Mouse (Mus musculus): Measurements from ENCODE around the gene Traf3. TPM values are rescaled to one million over a fixed set of nuclear protein-coding genes. Genes with fewer than 3 reads are reported as not detected.
A peak's percentile ranks its signal among the peaks of the same experiment; 100 is the strongest.

The Traf3 gene
- total and polyA plus RNA-seq, 3 experiments, result 11.8 to 13.9 (median 12.4) TPM

DNA sequence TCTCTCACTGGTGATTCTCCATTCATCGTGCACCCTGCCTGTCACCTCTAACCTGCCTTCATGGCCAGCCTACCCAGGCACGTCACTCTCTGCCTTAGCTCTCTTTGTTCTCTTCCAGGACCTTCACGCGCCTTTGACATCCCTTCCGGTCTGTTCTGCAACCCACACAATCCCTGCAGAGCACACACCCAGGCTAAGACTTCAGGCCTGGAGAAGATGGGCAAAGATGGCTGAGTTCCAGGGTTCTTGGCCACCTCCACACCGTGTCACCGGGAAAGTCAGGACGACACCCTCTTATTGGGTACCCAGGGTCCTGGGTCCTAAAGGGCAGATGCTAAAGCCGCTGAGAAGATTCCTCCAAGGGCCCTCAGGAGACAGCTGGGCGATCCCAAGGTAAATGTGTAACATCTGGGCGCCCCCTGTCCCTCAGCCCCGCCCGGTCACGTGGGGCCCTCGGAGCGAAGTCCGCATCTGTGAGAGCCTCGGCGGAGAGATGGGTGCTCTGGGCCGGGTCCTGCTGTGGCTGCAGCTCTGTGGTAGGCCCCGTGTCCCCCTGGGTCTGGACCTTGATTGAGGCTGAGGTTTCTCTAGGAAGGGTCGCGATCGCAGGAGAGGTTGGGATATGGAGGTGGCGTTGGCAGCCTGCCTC is 104.6 kb downstream of the Traf3 start, which contains the start of gene Amn:
TSS of gene Amn (plus strand) at position 467 of the 649 bp plus-strand sequence.
- WGBS, result 24% methylated on average over 25 of the region's 25 CpGs
- no peaks in the 10 kb centered on the region for H3K79me2 ChIP-seq (replicated peaks; ENCODE audit: control insufficient read depth, insufficient read depth, low read length)
- H3K27ac ChIP-seq, result no peak within 1 kb of the TSS
- H3K27me3 ChIP-seq (ENCODE audit: control insufficient read depth, insufficient read depth, low read length), result peaks cover 35% of the 10 kb centered on the region
- no peaks in the 10 kb centered on the region for H3K36me3 ChIP-seq (ENCODE audit: control insufficient read depth, insufficient read depth, low read length)
- H3K9ac ChIP-seq (ENCODE audit: low read depth, low read length), result no peak within 1 kb of the TSS
- H3K4me3 ChIP-seq, result no peak within 1 kb of the TSS
- intact Hi-C loops (cut with DNase I), result loop anchor here (5.0 to 10.0 kb wide), 2 partner anchors 142 to 194 kb away; no protein-coding TSS in a partner anchor
- H3K4me1 ChIP-seq (ENCODE audit: control insufficient read depth, insufficient read depth, low read length), result no peaks in the 10 kb centered on the region
- TF ChIP-seq POLR2A (IDR thresholded peaks at IDR 0.05; ENCODE audit: insufficient read depth, low read depth, low read length), result no peak
- no peak for TF ChIP-seq EP300 (IDR thresholded peaks at IDR 0.05; ENCODE audit: insufficient read depth, low read depth, low read length)
- TF ChIP-seq CTCF (IDR thresholded peaks at IDR 0.05), result no peak
- DNase-seq, result no peak

- peaks cover 37% of the 10 kb centered on the region for H3K27me3 ChIP-seq (ENCODE audit: control insufficient read depth, insufficient read depth, low read length)
- TF ChIP-seq CTCF (IDR thresholded peaks at IDR 0.05) (no peak), EP300 (IDR thresholded peaks at IDR 0.05; ENCODE audit: insufficient read depth, low read depth, low read length) (no peak), POLR2A (IDR thresholded peaks at IDR 0.05; ENCODE audit: insufficient read depth, low read depth, low read length) (no peak)
- H3K9ac ChIP-seq (ENCODE audit: low read depth, low read length), result no peak overlapping the region
- no peaks in the 10 kb centered on the region for H3K79me2 ChIP-seq (replicated peaks; ENCODE audit: control insufficient read depth, insufficient read depth, low read length)
- no peak overlapping the region for H3K4me3 ChIP-seq
- no peaks in the 10 kb centered on the region for H3K36me3 ChIP-seq (ENCODE audit: control insufficient read depth, insufficient read depth, low read length)
- no peak for DNase-seq
- WGBS, result 6% methylated on average over 28 of the region's 28 CpGs
- H3K4me1 ChIP-seq (ENCODE audit: control insufficient read depth, insufficient read depth, low read length), result no peaks in the 10 kb centered on the region
- intact Hi-C loops (cut with DNase I), result loop anchor here (5.0 to 10.0 kb wide), 2 partner anchors 141 to 193 kb away; no protein-coding TSS in a partner anchor
- no peak overlapping the region for H3K27ac ChIP-seq
Observed at GRCm38 (mm10) chr12:111271406-111271805, 105.2 kb downstream of the Traf3 start.

DNA sequence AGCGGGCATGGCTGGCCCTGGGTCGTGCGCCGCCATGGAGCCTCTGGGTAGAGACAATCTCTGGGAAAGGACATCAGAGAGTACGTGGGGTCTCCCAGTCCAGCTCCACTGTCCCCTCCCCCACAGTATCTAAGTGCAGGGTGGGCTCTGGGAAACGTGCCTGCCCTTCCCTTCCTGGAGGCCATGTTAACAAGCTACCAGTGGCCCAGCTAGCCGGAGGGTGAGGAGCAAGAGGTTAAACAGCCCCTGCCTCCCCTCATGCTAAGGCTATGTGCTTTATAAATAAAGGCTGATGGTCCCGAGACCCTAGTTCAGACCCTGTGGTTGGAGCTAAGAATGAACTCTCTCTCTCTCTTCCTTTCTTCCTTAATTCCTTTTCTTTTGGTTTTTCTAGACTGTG is 105.8 kb downstream of the Traf3 start:
- DNase-seq, result no peak
- H3K27ac ChIP-seq, result no peak overlapping the region
- H3K4me1 ChIP-seq (ENCODE audit: control insufficient read depth, insufficient read depth, low read length), result no peaks in the 10 kb centered on the region
- no peaks in the 10 kb centered on the region for H3K36me3 ChIP-seq (ENCODE audit: control insufficient read depth, insufficient read depth, low read length)
- peaks cover 39% of the 10 kb centered on the region for H3K27me3 ChIP-seq (ENCODE audit: control insufficient read depth, insufficient read depth, low read length)
- H3K79me2 ChIP-seq (replicated peaks; ENCODE audit: control insufficient read depth, insufficient read depth, low read length), result no peaks in the 10 kb centered on the region
- intact Hi-C loops (cut with DNase I), result loop anchor here (5.0 to 10.0 kb wide), 2 partner anchors 140 to 193 kb away; no protein-coding TSS in a partner anchor
- H3K9ac ChIP-seq (ENCODE audit: low read depth, low read length), result no peak overlapping the region
- WGBS, result 18% methylated on average over 8 of the region's 8 CpGs
- no peak overlapping the region for H3K4me3 ChIP-seq
- TF ChIP-seq CTCF (IDR thresholded peaks at IDR 0.05) (no peak), POLR2A (IDR thresholded peaks at IDR 0.05; ENCODE audit: insufficient read depth, low read depth, low read length) (no peak), EP300 (IDR thresholded peaks at IDR 0.05; ENCODE audit: insufficient read depth, low read depth, low read length) (no peak)

DNA sequence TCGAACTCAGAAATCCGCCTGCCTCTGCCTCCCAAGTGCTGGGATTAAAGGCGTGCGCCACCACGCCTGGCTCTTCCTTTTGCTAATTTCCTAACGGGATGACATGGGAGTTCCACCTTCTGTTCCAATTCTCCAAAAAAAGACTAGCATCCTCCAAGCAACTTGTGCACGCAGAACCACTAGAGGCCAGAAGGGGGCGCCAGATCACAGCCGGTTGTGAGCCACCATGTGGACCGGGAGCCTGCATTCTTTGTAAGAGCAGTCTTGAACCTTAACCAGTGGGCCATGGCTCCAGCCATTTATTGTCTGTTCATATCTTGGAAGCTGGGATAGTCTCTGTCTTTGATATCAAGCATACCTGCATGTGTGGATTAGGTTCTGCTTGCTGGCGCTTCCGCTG is 106.2 kb downstream of the Traf3 start:
- Histone ChIP-seq H3K4me1 (ENCODE audit: control insufficient read depth, insufficient read depth, low read length) (no peaks in the 10 kb centered on the region), H3K27me3 (ENCODE audit: control insufficient read depth, insufficient read depth, low read length) (peaks cover 39% of the 10 kb centered on the region), H3K4me3 (no peak overlapping the region), H3K79me2 (replicated peaks; ENCODE audit: control insufficient read depth, insufficient read depth, low read length) (no peaks in the 10 kb centered on the region), H3K36me3 (ENCODE audit: control insufficient read depth, insufficient read depth, low read length) (no peaks in the 10 kb centered on the region), H3K27ac (no peak overlapping the region), H3K9ac (ENCODE audit: low read depth, low read length) (no peak overlapping the region)
- DNase-seq, result peak; percentile 54 to 76
- intact Hi-C loops (cut with DNase I), result loop anchor here (5.0 to 10.0 kb wide), 2 partner anchors 140 to 192 kb away; no protein-coding TSS in a partner anchor
- WGBS, result 25% methylated on average over 12 of the region's 12 CpGs
- TF ChIP-seq POLR2A (IDR thresholded peaks at IDR 0.05; ENCODE audit: insufficient read depth, low read depth, low read length) (no peak), CTCF (IDR thresholded peaks at IDR 0.05) (no peak; the same call in 1 of the 2 replicates), EP300 (IDR thresholded peaks at IDR 0.05; ENCODE audit: insufficient read depth, low read depth, low read length) (no peak)

GRCm38 (mm10) chr12:111274006-111274405 is 107.8 kb downstream of the Traf3 start:
- H3K79me2 ChIP-seq (replicated peaks; ENCODE audit: control insufficient read depth, insufficient read depth, low read length), result no peaks in the 10 kb centered on the region
- peak in 1 of 2 experiments; percentile 17 for DNase-seq
- H3K9ac ChIP-seq (ENCODE audit: low read depth, low read length), result no peak overlapping the region
- TF ChIP-seq POLR2A (IDR thresholded peaks at IDR 0.05; ENCODE audit: insufficient read depth, low read depth, low read length) (no peak), EP300 (IDR thresholded peaks at IDR 0.05; ENCODE audit: insufficient read depth, low read depth, low read length) (no peak), CTCF (IDR thresholded peaks at IDR 0.05) (no peak)
- peaks cover 39% of the 10 kb centered on the region for H3K27me3 ChIP-seq (ENCODE audit: control insufficient read depth, insufficient read depth, low read length)
- WGBS, result 6% methylated on average over 28 of the region's 28 CpGs
- no peaks in the 10 kb centered on the region for H3K4me1 ChIP-seq (ENCODE audit: control insufficient read depth, insufficient read depth, low read length)
- H3K36me3 ChIP-seq (ENCODE audit: control insufficient read depth, insufficient read depth, low read length), result no peaks in the 10 kb centered on the region
- H3K27ac ChIP-seq, result no peak overlapping the region
- intact Hi-C loops (cut with DNase I), result loop anchor here (5.0 to 10.0 kb wide), 2 partner anchors 138 to 191 kb away; no protein-coding TSS in a partner anchor
- peak overlapping the region; percentile 26; the same call in 1 of the 2 replicates for H3K4me3 ChIP-seq
